Mouse (Mus musculus) embryonic fibroblast, embryonic 13.5 days (primary cell): ENCODE results near the gene Cdc42.

Experiments
- CTCF ChIP-seq: IDR thresholded peaks from 2 replicates; pipeline ENCODE4 v1.5.1; 2011; ENCODE audit warnings: mild to moderate bottlenecking, control low read depth, low read length, moderate library complexity, borderline replicate concordance; ENCODE audit not compliant: insufficient read depth
- POLR2A ChIP-seq: IDR thresholded peaks from 2 replicates; pipeline ENCODE4 v1.6.1; 2011; ENCODE audit warnings: low read depth, mild to moderate bottlenecking, control low read depth, low read length, moderate library complexity

DNA sequence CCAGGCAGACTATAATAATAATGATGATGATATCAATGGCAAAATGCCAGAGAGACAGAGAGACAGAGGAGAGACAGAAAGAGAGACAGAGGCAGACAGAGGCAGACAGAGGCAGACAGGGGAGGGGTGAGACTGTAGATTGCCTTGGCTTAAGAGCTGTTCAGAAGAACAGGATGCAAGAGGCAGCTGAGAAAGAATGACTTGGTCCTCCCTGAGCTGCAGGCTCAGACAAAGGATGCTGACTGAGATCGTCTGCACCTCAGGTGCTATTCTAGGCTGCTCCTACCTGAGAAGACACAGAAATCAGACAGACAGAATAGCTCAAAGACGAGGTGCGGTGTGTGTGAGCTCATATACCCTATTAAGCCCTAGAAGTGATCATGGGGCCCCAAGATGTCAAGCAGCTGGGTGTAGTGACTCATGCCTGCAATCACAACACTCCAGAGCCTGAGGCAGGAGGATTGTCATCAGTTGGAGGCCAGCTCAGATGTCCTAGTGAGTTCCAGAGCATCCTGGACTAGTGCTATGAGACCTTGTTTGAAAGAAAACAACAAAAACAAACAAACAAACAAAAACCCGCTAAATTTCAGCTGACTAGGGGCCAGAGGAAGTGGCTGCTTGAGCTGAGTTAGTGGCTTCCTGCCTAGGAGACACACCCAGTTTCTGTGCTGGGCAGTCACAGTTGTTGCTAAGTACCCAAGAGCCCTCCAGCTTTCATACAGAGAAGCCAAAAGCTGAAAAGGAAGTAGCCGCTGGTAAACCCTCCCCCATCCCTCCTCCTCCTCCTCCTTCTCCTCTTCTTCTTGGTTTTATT lies 10.0 kb upstream of the Cdc42 start:
- TF ChIP-seq POLR2A = peak; percentile 16; the same call in 1 of the 2 replicates
- TF ChIP-seq CTCF = no peak
